Mouse (Mus musculus) CH12.LX (cell line): ENCODE measurements around the gene Ccdc38. TPM values are rescaled to one million over a fixed set of nuclear protein-coding genes. Genes with fewer than 3 reads are reported as not detected.

Source experiments
- DNase-seq: peaks from one replicate; pipeline ENCODE4 v3.0.0-alpha.2; 2013; ENCODE audit errors: extremely low read depth
- H3K27ac ChIP-seq: 2 replicates; pipeline ENCODE4 v1.5.1; 2012; ENCODE audit warnings: low read depth, mild to moderate bottlenecking, control low read depth, moderate library complexity; ENCODE audit not compliant: insufficient read depth
- H3K27me3 ChIP-seq: replicated peaks from 2 replicates; pipeline ENCODE3; 2012; ENCODE audit warnings: inconsistent platforms
- H3K36me3 ChIP-seq, 2 experiments: replicated peaks in 1 of 2; 2 replicates each; pipeline versions ENCODE3 to v1.6.1; 2012; ENCODE audit warnings: inconsistent platforms in 1 of 2, low read length in 1 of 2, mild to moderate bottlenecking in 1 of 2, mixed read lengths in 1 of 2, moderate library complexity in 1 of 2; ENCODE audit not compliant: control insufficient read depth in 1 of 2, insufficient read depth in 1 of 2
- H3K4me1 ChIP-seq, 2 experiments: 2 replicates each; pipeline ENCODE4 v1.6.1; 2012; ENCODE audit warnings: inconsistent platforms in 1 of 2, moderate library complexity in 1 of 2; ENCODE audit not compliant: insufficient read depth in 2 of 2, control insufficient read depth in 1 of 2
- H3K4me2 ChIP-seq: 2 replicates; pipeline ENCODE4 v1.6.1; 2012; ENCODE audit warnings: low read depth, mild to moderate bottlenecking, control low read depth; ENCODE audit not compliant: poor library complexity, insufficient read depth, severe bottlenecking
- H3K4me3 ChIP-seq, 3 experiments: fragments of 150-350 bp in 1 of 3; sonication (generic) in 1 of 3; replicated peaks in 1 of 3; 2 replicates each; pipeline versions ENCODE3 to v1.5.1; 2011 to 2012; ENCODE audit warnings: low read depth in 2 of 3, low read length in 2 of 3, mild to moderate bottlenecking in 2 of 3, moderate library complexity in 2 of 3, control low read depth in 1 of 3, improper control_type of control experiment in 1 of 3, inconsistent platforms in 1 of 3, mixed read lengths in 1 of 3; ENCODE audit not compliant: poor library complexity in 1 of 3
- H3K79me2 ChIP-seq: replicated peaks from 2 replicates; pipeline ENCODE4 v1.6.1; 2012; ENCODE audit warnings: mild to moderate bottlenecking, moderate library complexity; ENCODE audit not compliant: control insufficient read depth, poor library complexity, insufficient read depth, severe bottlenecking; ENCODE audit errors: extremely low read depth
- H3K9ac ChIP-seq: 2 replicates; pipeline ENCODE4 v1.6.1; 2012; ENCODE audit warnings: low read depth, mild to moderate bottlenecking, control low read depth, moderate library complexity; ENCODE audit not compliant: insufficient read depth
- H3K9me3 ChIP-seq: replicated peaks from 2 replicates; pipeline ENCODE3; 2012; ENCODE audit warnings: low read length, inconsistent platforms, mixed read lengths
- BHLHE40 ChIP-seq: IDR thresholded peaks from 2 replicates; pipeline ENCODE4 v1.6.1; 2011; ENCODE audit warnings: mild to moderate bottlenecking, low read depth, low read length, improper control_type of control experiment
- CHD1 ChIP-seq: IDR thresholded peaks from 2 replicates; pipeline ENCODE4 v1.6.1; 2012; ENCODE audit warnings: low read depth, low read length, improper control_type of control experiment, inconsistent platforms
- CHD2 ChIP-seq: IDR thresholded peaks from 2 replicates; pipeline ENCODE4 v1.6.1; 2011; ENCODE audit warnings: low read length, improper control_type of control experiment
- ELF1 ChIP-seq: IDR thresholded peaks from 2 replicates; pipeline ENCODE4 v1.6.1; 2014; ENCODE audit warnings: low read depth, mild to moderate bottlenecking, inconsistent platforms, low read length, improper control_type of control experiment
- GABPA ChIP-seq: IDR thresholded peaks from 2 replicates; pipeline ENCODE4 v1.6.1; 2012; ENCODE audit warnings: low read depth, low read length, improper control_type of control experiment, inconsistent platforms; ENCODE audit not compliant: insufficient replicate concordance
- HCFC1 ChIP-seq: IDR thresholded peaks from 2 replicates; pipeline ENCODE4 v1.6.1; 2012; ENCODE audit warnings: low read depth, mild to moderate bottlenecking, inconsistent platforms, low read length, improper control_type of control experiment
- JUN ChIP-seq: IDR thresholded peaks from 2 replicates; pipeline ENCODE4 v1.6.1; 2011; ENCODE audit warnings: low read depth, mild to moderate bottlenecking, low read length, improper control_type of control experiment, moderate library complexity; ENCODE audit not compliant: insufficient read depth
- MAZ ChIP-seq: IDR thresholded peaks from 2 replicates; pipeline ENCODE4 v1.6.1; 2012; ENCODE audit warnings: low read depth, mild to moderate bottlenecking, inconsistent platforms, low read length, improper control_type of control experiment, moderate library complexity
- MYC ChIP-seq: IDR thresholded peaks from 2 replicates; pipeline ENCODE4 v1.6.1; 2011; ENCODE audit warnings: low read depth, mild to moderate bottlenecking, improper control_type of control experiment, low read length
- NELFE ChIP-seq: IDR thresholded peaks from 2 replicates; pipeline ENCODE4 v1.6.1; 2011; ENCODE audit warnings: low read depth, low read length, improper control_type of control experiment
- NRF1 ChIP-seq: IDR thresholded peaks from 2 replicates; pipeline ENCODE4 v1.6.1; 2014; ENCODE audit warnings: low read depth, mild to moderate bottlenecking, inconsistent platforms, low read length, improper control_type of control experiment, moderate library complexity
- POLR2AphosphoS2 ChIP-seq: IDR thresholded peaks from 2 replicates; pipeline ENCODE4 v1.6.1; 2011; ENCODE audit warnings: low read depth, low read length, improper control_type of control experiment
- RAD21 ChIP-seq: IDR thresholded peaks from 2 replicates; pipeline ENCODE4 v1.6.1; 2011; ENCODE audit warnings: low read depth, mild to moderate bottlenecking, low read length, improper control_type of control experiment, moderate library complexity
- RCOR1 ChIP-seq: conservative IDR thresholded peaks from 2 replicates; pipeline ENCODE4 v1.6.1; 2012; ENCODE audit warnings: low read depth, mild to moderate bottlenecking, inconsistent platforms, low read length, improper control_type of control experiment
- SIN3A ChIP-seq: IDR thresholded peaks from 2 replicates; pipeline ENCODE4 v1.6.1; 2012; ENCODE audit warnings: low read length, improper control_type of control experiment, inconsistent platforms
- SMC3 ChIP-seq: IDR thresholded peaks from 2 replicates; pipeline ENCODE4 v1.6.1; 2011; ENCODE audit warnings: low read depth, low read length, improper control_type of control experiment
- USF1 ChIP-seq: IDR thresholded peaks from 2 replicates; pipeline ENCODE4 v1.6.1; 2014; ENCODE audit warnings: low read depth, mild to moderate bottlenecking, inconsistent platforms, low read length, improper control_type of control experiment
- USF2 ChIP-seq: conservative IDR thresholded peaks from 2 replicates; pipeline ENCODE4 v1.6.1; 2011; ENCODE audit warnings: low read depth, low read length, improper control_type of control experiment
- ZC3H11A ChIP-seq: IDR thresholded peaks from 2 replicates; pipeline ENCODE4 v1.6.1; 2012; ENCODE audit warnings: low read depth, mild to moderate bottlenecking, inconsistent platforms, low read length, improper control_type of control experiment
- ZKSCAN1 ChIP-seq: IDR thresholded peaks from 2 replicates; pipeline ENCODE4 v1.6.1; 2012; ENCODE audit warnings: low read depth, inconsistent platforms, low read length, improper control_type of control experiment, borderline replicate concordance
- ZMIZ1 ChIP-seq: IDR thresholded peaks from 2 replicates; pipeline ENCODE4 v1.6.1; 2012; ENCODE audit warnings: low read depth, mild to moderate bottlenecking, inconsistent platforms, low read length, improper control_type of control experiment
- dilution Hi-C: fragments of 300-500 bp; cut with MboI; formaldehyde crosslinking; loops from 2 replicates; pipeline ENCODE4 v1.14.3; 2020; ENCODE audit warnings: low sequenced_read_pairs; ENCODE audit not compliant: extremely low pct_unique_long_range_greater_than_20kb, extremely low pct_ligation_motif_present
- in situ Hi-C: fragments of 300-500 bp; cut with MboI; formaldehyde crosslinking; loops from 3 replicates; pipeline ENCODE4 v1.14.3; 2019; ENCODE audit warnings: low sequenced_read_pairs, low pct_ligation_motif_present, low pct_unique_long_range_greater_than_20kb, mixed read lengths
- polyA plus RNA-seq: library from polyadenylated mRNA; unstranded; fragments of >175 nt; gene quantifications from 2 replicates; pipeline ENCODE4 v1.2.1, GENCODE M21; 2012; ENCODE audit warnings: low read depth; ENCODE audit not compliant: insufficient read length
- total RNA-seq, 2 experiments: library from RNA; depleted of rRNA; stranded (reverse); fragments of 300-350 nt in 1 of 2; fragments of >200 nt in 1 of 2; gene quantifications; 2 replicates each; pipeline ENCODE4 v1.2.3; 2012 to 2014

The Ccdc38 gene
- total and polyA plus RNA-seq, 3 experiments = 9.2 to 47.3 (median 17.9) TPM

DNA sequence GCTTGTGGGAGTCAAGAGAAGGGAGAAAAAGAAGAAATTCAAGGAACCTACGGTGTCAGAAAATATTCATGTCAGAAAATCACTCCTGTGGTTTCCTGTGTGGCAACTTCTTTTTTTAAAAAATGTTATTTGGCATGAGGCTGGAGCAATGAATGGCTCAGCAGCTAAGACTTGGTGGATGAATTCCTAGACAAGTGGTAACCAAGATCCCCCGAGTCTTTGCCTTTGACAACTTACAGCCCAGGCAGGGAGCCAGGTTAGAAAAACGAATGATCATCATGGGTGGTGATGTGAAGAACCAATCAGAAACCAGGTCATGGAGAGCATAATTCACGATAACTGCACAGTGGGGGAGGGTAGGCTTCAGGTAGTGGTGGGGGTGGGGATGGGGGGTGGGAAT is 19.4 kb upstream of the Ccdc38 start:
- no peak overlapping the region for H3K4me2 ChIP-seq
- H3K36me3 ChIP-seq = peaks cover 0 to 1% of the 10 kb centered on the region in 2 experiments
- dilution Hi-C loops (no loop called here), in situ Hi-C loops (no loop called here)
- TF ChIP-seq MYC (no peak), CHD2 (0 out of 2 replicates have a peak, but pooled peaks have one; percentile 24), RAD21 (no peak), MAZ (no peak), ELF1 (no peak), ZC3H11A (no peak), GABPA (no peak), ZMIZ1 (no peak), ZKSCAN1 (no peak)
- DNase-seq = no peak
- no peak overlapping the region for H3K4me3 ChIP-seq
- H3K79me2 ChIP-seq = no peaks in the 10 kb centered on the region
- no peak overlapping the region for H3K27ac ChIP-seq
- H3K9me3 ChIP-seq = no peaks in the 10 kb centered on the region
- no peaks in the 10 kb centered on the region for H3K27me3 ChIP-seq
- H3K4me1 ChIP-seq = peaks cover 2 to 14% of the 10 kb centered on the region in 2 experiments; a peak in 2 of 4 replicates
- H3K9ac ChIP-seq = no peak overlapping the region

- H3K79me2 ChIP-seq = no peaks in the 10 kb centered on the region
- no peak overlapping the region for H3K9ac ChIP-seq
- in situ Hi-C loops (no loop called here), dilution Hi-C loops (no loop called here)
- H3K4me2 ChIP-seq = no peak overlapping the region
- no peak for DNase-seq
- peaks cover 2 to 14% of the 10 kb centered on the region in 2 experiments; a peak in 2 of 4 replicates for H3K4me1 ChIP-seq
- no peaks in the 10 kb centered on the region for H3K27me3 ChIP-seq
- no peak overlapping the region for H3K27ac ChIP-seq
- no peak for TF ChIP-seq CHD1
- no peak for TF ChIP-seq JUN
- TF ChIP-seq USF1 = no peak
- no peak for TF ChIP-seq BHLHE40
- no peak for TF ChIP-seq USF2
- no peak for TF ChIP-seq HCFC1
- TF ChIP-seq RAD21 = no peak
- no peak for TF ChIP-seq SIN3A
- TF ChIP-seq NRF1 = no peak
- TF ChIP-seq ELF1 = no peak
- TF ChIP-seq POLR2AphosphoS2 = no peak
- TF ChIP-seq NELFE = no peak
- no peak for TF ChIP-seq ZC3H11A
- no peak for TF ChIP-seq SMC3
- no peak for TF ChIP-seq RCOR1
- H3K9me3 ChIP-seq = peaks cover 5% of the 10 kb centered on the region
- no peak overlapping the region for H3K4me3 ChIP-seq
- H3K36me3 ChIP-seq = peaks cover 0 to 6% of the 10 kb centered on the region in 2 experiments
Measured at GRCm38 (mm10) chr10:93525329-93525728, 15.1 kb upstream of the Ccdc38 start.
